ENCODE assay signal across 1 mouse cellular context in genomic region chr8:4238434-4239192, GRCm38 (mm10).
TF ChIP-seq lines count a peak whose summit lies in the region.

Map2k7 (plus strand) TSS chr8:4238740.
Gm49320 (plus strand) TSS chr8:4238865.

TF ChIP-seq in CH12.LX, 34 proteins besides CTCF, POLR2A, EP300 and RAD21:
- TF ChIP-seq ZKSCAN1 (IDR thresholded peaks at IDR 0.05; ENCODE audit: borderline replicate concordance, low read depth, low read length) (no peak), KAT2A (IDR thresholded peaks at IDR 0.05; ENCODE audit: insufficient replicate concordance, low read length) (peak; percentile 71; the same call in 1 of the 2 replicates), ETS1 (conservative IDR thresholded peaks at IDR 0.05; ENCODE audit: low read depth, low read length) (no peak), USF1 (IDR thresholded peaks at IDR 0.05; ENCODE audit: low read depth, low read length) (peak; percentile 14; the same call in 1 of the 2 replicates), ZMIZ1 (IDR thresholded peaks at IDR 0.05; ENCODE audit: low read depth, low read length) (no peak; the same call in none of the 2 replicates), ZNF384 (IDR thresholded peaks at IDR 0.05; ENCODE audit: low read depth, low read length) (peak; percentile 96), HCFC1 (IDR thresholded peaks at IDR 0.05; ENCODE audit: low read depth, low read length) (peak; percentile 82), NELFE (IDR thresholded peaks at IDR 0.05; ENCODE audit: low read depth, low read length) (peak; percentile 77), CHD1 (IDR thresholded peaks at IDR 0.05; ENCODE audit: low read depth, low read length) (no peak), POLR2AphosphoS2 (IDR thresholded peaks at IDR 0.05; ENCODE audit: low read depth, low read length) (no peak), BHLHE40 (IDR thresholded peaks at IDR 0.05; ENCODE audit: low read depth, low read length) (peak; percentile 98), TCF12 (IDR thresholded peaks at IDR 0.05; ENCODE audit: low read depth, low read length) (peak; percentile 51; the same call in 1 of the 2 replicates), SIN3A (IDR thresholded peaks at IDR 0.05; ENCODE audit: low read length) (peak; percentile 28; the same call in 1 of the 2 replicates), CHD2 (IDR thresholded peaks at IDR 0.05; ENCODE audit: low read length) (peak; percentile 70), E2F4 (IDR thresholded peaks at IDR 0.05; ENCODE audit: insufficient replicate concordance, low read depth, low read length) (no peak), RCOR1 (conservative IDR thresholded peaks at IDR 0.05; ENCODE audit: low read depth, low read length) (no peak), MYC (IDR thresholded peaks at IDR 0.05; ENCODE audit: low read depth, low read length) (peak; percentile 90), JUND (conservative IDR thresholded peaks at IDR 0.05; ENCODE audit: low read depth, low read length) (no peak), MXI1 (IDR thresholded peaks at IDR 0.05; ENCODE audit: low read depth, low read length) (peak; percentile 63; the same call in 1 of the 2 replicates), PAX5 (IDR thresholded peaks at IDR 0.05; ENCODE audit: low read length) (no peak), MAZ (IDR thresholded peaks at IDR 0.05; ENCODE audit: low read depth, low read length) (no peak), MAX (IDR thresholded peaks at IDR 0.05; ENCODE audit: low read length) (peak; percentile 83), ELF1 (IDR thresholded peaks at IDR 0.05; ENCODE audit: low read depth, low read length) (peak; percentile 62), ZC3H11A (IDR thresholded peaks at IDR 0.05; ENCODE audit: low read depth, low read length) (no peak), USF2 (conservative IDR thresholded peaks at IDR 0.05; ENCODE audit: low read depth, low read length) (no peak), IRF4 (IDR thresholded peaks at IDR 0.05; ENCODE audit: low read depth, low read length) (peak; percentile 16; the same call in 1 of the 2 replicates), NRF1 (IDR thresholded peaks at IDR 0.05; ENCODE audit: low read depth, low read length) (peak; percentile 98), MEF2A (IDR thresholded peaks at IDR 0.05; ENCODE audit: borderline replicate concordance, low read depth, low read length) (peak; percentile 52), JUN (IDR thresholded peaks at IDR 0.05; ENCODE audit: insufficient read depth, low read depth, low read length) (no peak), GABPA (IDR thresholded peaks at IDR 0.05; ENCODE audit: insufficient replicate concordance, low read depth, low read length) (no peak), UBTF (IDR thresholded peaks at IDR 0.05; ENCODE audit: low read depth, low read length) (no peak), TBP (conservative IDR thresholded peaks at IDR 0.05; ENCODE audit: low read depth, low read length) (peak; percentile 66), SMC3 (IDR thresholded peaks at IDR 0.05; ENCODE audit: low read depth, low read length) (no peak), MAFK (IDR thresholded peaks at IDR 0.05; ENCODE audit: insufficient replicate concordance, low read length) (no peak)
